Mouse (Mus musculus): ENCODE measurements around the gene Aldh16a1.
"Not testable (repeated sequence)": the region's sequence is repeated elsewhere in the genome, so short reads cannot be mapped to it uniquely, and the experiment has no call there.

Aldh16a1 gene

DNA sequence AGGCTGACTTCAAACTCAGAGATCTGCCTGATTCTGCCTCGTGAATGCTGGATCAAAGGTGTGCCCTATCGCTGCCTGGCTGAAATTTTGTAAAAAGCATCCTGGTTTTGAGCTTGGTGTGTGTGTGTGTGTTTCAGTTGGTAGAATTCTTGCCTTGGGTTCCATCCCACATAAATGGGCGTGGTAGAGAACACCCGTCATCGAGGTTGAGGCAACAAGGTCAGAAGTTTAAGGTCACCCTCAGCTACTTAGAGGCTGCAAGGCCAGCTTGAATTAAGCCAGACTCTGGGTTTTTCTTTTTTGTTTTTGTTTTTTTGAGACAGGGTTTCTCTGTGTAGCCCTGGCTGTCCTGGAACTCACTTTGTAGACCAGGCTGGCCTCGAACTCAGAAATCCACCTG, 36.0 kb downstream of the Aldh16a1 start:
- no peak for DNase-seq (ENCODE audit: extremely low spot score, low spot score)

DNA sequence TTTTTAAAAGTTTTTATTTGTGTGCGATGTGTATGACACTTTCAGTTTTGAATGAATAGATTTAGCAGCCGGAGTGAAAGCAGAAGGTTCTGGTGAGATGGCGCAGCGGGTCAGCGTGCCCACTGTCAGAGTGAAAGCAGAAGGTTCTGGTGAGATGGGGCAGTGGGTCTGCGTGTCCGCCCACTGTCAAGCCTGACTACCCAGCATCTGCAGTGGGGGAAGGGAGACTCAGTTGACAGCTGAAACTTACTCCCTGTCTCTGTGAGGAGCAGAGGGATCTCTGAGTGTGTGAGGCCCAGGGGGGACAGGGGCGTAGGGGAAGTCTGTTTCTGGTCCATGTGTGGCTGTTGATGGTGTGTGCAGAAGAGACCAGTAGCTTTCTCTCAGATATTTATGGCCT, 36.8 kb downstream of the Aldh16a1 start:
- DNase-seq (ENCODE audit: extremely low spot score, low spot score) = no peak

DNA sequence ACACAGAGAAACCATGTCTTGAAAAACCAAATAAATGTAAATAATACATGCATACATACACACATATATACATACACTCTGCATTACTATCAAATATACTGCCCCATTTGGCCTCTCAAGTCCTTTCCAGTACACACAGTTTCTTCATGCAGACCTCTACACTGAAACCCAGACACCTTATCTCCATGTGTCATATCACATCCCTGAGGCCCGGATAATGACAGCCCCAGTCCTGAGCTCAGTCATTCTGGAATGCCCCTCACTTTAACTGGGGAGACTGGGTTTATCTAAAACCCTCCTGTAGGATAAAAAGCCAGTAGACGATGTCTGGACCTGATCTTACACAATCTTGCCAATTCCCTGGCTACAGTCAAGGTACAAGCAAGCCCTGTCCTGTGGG, 40.9 kb downstream of the Aldh16a1 start:
- no peak for DNase-seq (ENCODE audit: extremely low spot score, low spot score)

DNA sequence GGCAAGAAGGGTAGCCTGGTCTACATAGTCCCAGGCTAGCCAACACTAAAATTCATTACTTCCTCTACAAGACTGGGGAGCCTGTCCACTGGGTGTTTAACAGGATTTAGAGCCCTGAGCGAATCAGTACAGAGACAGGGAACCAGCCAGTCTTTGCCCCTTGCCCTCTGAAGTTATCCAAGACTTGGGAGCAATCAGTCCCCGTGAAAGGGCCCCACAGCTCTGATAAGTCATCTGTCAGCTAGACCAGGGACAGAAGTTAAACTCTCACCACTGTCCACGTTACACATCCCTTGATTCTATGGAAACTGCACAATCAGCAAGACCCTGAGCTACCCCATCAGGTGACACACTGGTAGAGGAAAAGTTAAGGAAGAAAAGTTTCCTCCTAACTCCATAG, 41.9 kb downstream of the Aldh16a1 start:
- DNase-seq (ENCODE audit: extremely low spot score, low spot score) = no peak

DNA sequence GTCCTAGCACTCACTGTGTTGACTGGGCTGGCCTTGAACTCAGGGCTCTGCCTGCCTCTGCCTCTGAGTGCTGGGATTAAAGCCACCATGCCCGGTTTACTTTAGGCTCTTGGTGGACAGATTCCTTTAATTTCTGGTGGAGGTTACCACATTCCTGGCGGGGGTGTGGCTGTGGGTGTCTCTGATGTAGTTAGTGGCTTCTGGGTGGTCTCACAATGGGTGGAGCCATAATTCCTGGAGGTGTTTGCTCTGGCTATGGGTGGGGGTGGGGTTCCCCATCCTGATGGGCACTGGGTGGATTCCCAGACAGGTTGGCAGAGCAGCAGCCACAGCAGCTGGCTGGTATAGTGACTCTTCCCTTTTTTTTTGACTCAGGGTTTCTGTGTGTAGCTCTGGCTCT, 42.4 kb downstream of the Aldh16a1 start:
- no peak for DNase-seq (ENCODE audit: extremely low spot score, low spot score)

DNA sequence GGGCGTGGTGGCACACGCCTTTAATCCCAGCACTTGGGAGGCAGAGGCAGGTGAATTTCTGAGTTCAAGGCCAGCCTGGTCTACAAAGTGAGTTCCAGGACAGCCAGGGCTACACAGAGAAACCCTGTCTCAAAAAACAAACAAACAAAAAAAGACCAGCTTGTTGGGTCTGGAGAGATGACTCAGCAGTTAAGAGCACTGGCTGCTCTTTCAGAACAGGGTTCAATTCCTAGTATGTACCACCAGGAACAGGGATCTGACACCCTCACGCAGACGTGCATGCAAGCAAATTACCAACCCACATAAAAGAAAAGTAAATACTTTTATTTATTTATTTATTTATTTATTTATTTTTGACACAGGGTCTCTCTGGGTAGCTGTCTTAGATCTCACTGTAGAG, 44.3 kb downstream of the Aldh16a1 start:
- not testable (repeated sequence) for DNase-seq (ENCODE audit: extremely low spot score, low spot score)

DNA sequence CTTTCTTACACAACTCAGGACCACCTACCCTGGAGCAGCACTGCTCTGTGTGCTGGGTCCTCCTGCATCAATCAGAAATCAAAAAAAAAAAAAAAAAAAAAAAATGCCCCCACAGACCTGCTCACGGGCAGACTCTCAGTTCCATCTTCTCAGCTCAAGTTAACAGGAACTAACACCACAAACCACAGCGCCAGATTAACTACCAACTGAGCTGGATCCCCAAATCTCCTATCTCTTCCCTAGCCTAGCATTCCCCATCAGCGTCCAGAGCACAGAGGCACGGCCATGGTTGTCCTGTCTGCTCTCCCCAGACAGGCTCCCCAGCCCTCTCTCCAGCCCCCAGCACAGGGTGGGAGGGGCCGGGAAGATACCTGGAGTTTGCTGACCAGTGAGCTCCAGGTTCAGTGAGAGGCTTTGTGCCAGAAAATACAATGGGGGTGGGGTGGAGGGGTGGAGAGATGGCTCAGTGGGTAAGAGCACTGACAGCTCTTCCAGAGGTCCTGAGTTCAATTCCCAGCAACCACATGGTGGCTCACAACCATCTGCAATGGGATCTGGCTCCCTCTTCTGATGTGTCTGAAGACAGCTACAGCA, 47.2 kb downstream of the Aldh16a1 start:
- no peak for DNase-seq (ENCODE audit: extremely low spot score, low spot score)

DNA sequence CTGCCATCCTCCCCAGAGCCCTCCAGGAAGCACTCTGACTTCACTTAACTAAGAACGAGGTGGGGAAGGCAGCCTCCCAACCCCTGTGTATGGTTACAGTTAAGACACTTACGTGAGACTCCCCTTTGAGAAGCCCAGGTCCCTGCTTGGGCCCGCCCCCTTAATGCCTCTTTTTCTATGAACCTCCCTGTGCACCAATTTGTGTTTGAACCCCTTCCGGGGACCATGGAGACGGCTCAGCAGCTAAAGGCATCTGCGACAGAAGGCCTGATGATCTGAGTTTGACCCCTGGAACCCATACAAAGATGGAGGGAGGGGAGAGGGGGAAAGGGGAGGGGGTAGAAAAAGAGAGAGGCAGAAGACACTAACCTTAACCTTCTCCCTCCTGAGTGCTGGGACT, 47.9 kb downstream of the Aldh16a1 start:
- DNase-seq (ENCODE audit: extremely low spot score, low spot score) = peak; percentile 44

DNA sequence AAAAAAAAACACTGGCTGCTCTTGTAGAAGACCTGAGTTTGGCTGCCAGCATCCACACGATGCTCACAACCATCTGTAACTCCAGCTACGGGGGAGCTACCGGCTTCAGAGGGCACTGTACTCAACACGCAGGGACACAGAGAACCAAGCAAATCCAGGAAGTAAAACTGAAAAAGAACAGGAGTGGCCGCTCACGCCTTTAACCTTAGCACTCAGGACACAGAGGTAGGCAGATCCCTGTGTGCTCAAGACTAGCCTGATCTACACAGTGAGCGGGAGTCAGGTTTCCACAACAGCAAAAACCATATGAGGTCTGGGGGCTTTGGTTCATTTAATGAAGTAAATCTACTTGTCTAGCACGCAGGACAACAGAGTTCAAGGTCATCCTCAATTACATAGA, 48.9 kb downstream of the Aldh16a1 start:
- DNase-seq (ENCODE audit: extremely low spot score, low spot score) = no peak

DNA sequence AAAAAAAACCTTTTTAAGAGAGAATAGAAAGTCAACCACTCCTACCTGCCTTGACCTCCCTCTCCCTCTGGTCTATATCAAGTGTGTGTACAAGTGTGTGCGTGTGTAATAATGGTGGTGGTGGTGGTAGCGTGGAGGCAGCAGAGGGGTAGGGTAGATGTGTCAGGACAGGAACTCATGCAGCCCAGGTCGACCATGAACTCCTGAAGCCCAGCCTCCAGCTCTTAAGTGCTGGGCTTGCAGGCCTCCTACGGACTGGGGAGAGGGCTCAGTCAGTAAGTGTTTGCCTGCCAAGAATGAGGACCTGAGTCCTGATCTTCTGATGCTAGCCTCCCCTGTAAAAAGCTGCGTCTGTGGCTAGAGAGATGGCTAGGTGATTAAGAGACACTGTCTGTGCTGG, 49.4 kb downstream of the Aldh16a1 start:
- DNase-seq (ENCODE audit: extremely low spot score, low spot score) = no peak

DNA sequence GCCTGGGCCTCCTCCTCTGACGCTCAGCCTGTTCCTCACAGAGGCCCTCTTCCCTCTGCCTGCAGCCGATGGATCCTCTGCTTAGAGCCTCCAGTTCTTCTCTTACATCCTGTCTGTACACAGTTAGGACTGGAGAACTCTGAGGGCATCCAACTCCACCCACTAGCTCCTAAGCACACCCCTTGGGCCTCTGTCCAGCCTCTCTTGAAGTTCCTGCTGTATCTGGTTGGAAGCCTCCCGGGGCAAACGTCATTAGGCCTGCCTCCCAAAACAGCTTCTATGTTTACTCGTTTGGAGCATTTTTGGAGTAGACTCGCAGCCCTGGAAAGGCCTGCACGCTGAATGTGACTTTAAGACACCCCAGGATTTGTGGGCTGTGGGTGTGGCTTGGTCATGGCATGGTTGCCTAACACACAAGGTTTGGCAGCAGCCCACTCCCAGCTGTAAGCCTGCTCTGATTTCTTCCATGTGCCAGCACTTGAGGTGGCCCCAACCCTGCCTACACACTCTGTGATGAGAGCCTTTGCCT, 50.7 kb downstream of the Aldh16a1 start, which contains the start of gene Fcgrt:
Gene Fcgrt (minus strand): TSS at position 200 of the 529 bp plus-strand sequence.
- DNase-seq (ENCODE audit: extremely low spot score, low spot score) = no peak

DNA sequence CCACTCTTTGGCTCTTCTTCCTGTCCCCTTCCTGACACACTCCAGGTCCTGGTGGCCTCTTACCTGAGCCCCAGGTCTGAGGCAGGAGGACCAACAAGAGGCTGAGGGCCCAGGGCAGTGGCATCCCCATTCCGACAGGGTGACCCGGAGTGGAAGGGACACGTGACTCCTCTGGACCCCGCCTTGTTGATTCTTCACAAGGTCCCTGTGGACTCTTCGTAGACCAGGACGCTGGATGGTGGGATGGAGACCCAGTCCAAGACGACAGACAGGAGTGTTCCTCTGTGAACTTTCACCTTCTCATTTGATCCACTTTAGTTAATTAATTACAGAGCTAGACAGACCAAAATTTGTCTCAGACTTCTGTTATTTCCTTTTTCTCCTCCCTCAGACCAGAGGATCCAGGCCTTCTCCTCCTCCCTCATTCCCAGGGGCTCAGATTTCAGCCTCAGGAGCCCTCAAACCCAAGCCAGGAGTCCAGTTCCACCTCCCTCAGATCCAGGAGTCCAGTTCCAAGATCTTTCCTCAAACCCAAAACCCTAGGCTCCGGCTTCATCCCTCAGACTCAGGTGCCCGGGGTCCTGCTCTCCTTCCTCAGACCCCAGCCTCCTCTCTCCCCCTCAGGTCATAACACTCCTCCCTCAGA, 51.3 kb downstream of the Aldh16a1 start:
- no peak for DNase-seq (ENCODE audit: extremely low spot score, low spot score)

DNA sequence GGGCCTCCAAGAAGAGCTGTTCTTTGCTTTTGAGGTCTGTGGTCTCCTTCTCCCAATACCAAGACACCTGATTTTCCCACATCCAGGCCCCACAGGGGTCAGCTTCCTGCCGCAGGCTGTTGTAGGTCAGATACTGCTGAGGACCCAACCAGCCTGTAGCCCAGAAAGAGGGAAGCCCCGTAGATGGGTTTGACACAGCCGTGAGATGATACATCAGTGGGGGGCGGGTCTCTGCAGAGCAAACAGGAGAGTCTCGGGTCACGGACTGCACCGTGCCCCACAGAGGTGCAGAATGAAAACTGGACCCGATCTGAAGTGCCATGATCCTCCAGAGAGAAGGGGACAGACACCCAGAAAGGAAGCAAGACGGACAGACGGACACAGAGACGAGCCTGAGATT, 51.9 kb downstream of the Aldh16a1 start:
- DNase-seq (ENCODE audit: extremely low spot score, low spot score) = no peak

DNA sequence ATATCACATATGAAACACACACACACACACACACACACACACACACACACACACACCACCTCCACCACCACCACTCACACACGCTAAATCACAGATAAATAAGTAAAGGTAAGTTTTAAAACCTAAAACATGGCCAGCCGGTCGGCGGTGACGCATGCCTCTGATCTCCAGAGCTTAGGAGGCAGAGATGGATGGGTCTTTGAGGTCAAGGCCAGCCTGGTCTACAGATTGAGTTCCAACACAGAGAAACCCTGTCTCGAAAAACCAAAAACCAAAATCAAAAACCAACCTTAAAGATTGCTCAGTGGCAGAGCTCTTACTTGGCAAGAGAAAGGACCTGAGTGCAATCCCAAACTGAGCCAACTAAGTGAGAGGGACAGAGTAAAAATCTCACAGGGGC, 54.3 kb downstream of the Aldh16a1 start:
- no peak for DNase-seq (ENCODE audit: extremely low spot score, low spot score)

DNA sequence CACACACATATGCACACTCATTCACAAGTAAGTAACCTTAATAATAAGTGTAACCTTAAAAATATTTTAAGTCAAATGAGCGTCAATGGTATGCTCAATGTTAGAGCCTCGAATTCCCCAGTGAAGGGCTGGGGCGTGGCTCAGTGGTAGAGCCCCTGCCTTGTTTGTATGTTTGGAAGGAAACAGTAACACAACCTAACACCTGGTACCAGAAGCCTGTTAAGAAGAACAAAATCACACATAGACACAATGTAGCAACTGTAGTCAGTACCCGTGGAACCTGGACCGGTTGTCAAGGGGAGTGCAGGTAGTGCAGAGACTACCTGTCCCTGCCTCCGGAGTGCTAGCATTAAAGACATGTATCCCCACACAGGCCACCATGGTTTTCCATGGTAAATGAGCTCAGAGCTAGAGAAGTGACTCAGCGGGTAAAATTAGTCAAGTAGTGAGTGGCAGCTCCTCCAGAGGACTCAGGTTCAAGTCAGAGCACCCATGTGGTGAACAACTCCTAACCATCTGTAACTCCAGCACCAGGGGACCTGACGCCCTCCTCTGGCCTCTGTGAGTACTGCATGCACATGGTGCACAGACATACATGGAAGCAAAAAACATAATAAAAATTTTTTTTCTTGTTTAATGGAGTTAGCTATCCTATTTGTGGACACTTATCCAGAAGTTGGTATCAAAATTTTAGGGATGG, 55.7 kb downstream of the Aldh16a1 start:
- no peak for DNase-seq (ENCODE audit: extremely low spot score, low spot score)

DNA sequence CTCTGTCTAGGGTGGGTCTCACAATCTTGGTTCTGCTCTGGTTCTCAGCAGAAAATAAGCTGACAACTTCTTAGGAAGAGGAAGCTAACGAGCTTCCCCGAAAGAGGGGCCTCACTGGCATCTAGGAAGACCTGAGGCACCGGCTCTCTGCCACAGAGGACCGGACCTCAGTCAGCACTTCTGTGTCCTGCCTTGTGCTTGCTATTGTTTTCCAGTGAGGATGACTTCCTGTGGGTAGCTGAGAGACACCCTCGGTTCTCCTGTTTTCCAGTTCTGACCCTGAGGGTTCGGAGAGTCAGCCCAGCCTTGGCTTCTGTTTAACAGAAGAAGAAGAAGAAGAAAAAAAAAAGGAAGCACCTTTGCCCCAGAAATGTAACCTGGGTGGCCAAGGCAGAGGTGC, 56.9 kb downstream of the Aldh16a1 start:
- DNase-seq (ENCODE audit: extremely low spot score, low spot score) = no peak

DNA sequence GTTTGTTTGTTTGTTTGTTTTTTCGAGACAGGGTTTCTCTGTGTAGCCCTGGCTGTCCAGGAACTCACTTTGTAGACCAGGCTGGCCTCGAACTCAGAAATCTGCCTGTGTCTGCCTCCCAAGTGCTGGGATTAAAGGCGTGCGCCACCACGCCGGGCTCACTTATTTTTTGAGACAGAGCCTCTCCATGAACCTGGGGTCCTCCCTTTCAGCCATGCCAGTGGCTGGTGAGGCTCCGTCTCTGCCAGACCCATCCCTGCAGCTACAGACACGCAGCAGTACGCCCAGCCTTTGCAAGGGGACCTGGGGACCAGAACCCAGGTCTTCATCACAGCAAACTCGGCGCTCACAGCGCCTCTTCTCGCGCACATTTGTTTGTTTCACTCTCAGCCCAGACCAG, 58.4 kb downstream of the Aldh16a1 start:
- DNase-seq (ENCODE audit: extremely low spot score, low spot score) = not testable (repeated sequence)

DNA sequence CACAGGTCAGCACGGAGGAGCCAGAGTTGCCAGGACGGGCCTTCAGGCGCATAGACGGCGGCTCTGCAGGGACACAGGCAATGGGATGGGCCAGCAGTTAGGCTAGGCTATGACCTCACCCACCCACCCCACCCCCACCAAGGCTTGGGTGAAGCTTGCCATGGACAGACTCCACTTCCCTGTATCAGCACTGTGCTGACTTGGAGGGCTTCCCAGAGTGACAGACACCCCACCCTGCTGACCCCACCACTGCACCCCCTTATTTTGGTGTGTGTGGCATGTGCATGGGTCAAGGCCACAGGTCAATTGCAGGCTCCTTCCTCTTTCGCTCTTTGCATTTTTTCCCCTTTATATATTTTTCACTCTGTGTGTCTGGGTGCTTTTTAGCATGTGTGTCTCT, 59.0 kb downstream of the Aldh16a1 start:
- no peak for DNase-seq (ENCODE audit: extremely low spot score, low spot score)

DNA sequence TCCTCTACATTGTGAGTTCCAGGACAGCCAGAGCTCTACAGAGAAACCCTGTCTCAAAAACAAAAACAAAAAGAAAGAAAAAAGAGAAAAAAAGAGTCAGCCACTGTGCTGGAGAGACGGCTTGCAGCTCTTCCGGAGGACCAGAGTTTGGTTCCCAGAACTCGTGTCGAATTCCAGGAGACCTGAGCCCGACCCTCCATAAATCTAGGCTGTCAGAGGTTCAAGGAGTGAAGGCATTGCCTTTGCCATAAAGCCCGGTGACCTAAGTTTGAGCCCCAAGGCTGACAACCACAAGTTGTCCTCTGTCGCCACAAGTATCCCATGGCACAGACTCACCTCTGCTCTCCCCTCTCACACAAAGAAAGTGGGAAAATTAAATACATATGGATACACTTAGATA, 60.3 kb downstream of the Aldh16a1 start:
- no peak for DNase-seq (ENCODE audit: extremely low spot score, low spot score)

DNA sequence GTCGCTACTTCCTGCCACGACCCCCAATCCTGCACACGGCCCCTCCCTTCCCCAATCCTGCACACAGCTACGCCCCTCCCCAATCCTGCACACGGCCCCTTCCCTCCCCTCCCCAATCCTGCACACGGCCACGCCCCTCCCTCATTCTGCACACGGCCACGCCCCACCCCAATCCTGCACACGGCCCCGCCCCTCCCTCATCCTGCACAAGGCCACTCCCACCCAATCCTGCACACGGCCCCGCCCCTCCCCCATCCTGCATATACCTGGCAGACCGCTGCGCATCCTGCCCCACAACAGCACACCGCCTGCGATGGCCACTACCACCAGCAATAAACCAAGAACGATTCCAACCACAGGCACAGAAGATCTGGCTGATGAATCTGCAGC, 60.9 kb downstream of the Aldh16a1 start:
- no peak for DNase-seq (ENCODE audit: extremely low spot score, low spot score)

DNA sequence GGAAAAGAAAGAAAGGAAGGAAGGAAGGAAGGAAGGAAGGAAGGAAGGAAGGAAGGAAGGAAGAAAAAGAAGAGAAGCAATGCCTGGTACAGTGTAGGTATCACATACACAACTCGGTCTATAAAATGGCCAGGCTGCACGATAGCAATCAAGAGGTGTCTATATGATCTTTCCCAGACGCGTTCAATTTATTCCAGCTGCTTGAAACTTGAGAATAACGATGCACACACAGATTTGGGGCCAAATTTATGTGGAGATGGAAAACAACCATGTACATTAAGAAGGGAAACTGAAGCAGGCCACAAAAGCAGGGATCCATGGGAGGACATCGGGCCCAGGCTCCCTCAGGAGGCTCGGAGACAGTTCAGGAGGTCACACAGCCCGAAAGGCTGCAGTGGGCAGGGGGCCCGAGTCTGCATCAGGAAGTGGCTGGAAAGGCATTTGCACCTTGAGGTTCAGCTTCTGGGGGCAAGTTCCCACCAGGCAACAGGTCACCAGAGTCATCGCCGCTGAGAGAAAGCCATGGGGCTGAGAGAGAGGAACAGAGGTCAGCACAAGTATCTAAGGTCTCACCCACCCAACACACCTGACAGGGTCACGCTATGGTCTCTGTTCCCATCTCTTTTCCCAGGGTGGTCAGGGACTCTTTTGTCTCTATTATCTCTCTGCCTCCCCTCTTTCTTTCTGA, 61.4 kb downstream of the Aldh16a1 start:
- no peak for DNase-seq (ENCODE audit: extremely low spot score, low spot score)

DNA sequence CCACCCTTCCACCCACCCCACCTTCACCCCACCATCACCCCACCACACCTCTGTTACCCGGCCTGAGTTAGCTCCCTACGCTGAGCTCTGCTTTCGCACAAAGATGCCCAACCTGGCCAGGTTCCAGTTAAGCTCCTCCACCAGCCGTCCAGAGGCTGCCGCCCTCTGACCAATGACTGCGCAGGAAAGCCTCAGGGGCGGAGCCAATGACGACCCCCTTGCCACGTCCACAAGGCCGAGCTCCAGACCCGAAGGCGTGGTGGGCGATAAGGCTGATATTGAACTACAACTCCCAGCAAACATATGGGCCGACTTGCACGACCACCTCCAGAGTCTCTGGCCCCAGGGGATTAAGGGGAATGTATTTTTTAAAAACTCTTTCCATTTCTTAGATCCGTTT, 62.3 kb downstream of the Aldh16a1 start, which contains the start of gene Rcn3:
Gene Rcn3 (minus strand): TSS at position 174 of the 400 bp plus-strand sequence.
- DNase-seq (ENCODE audit: extremely low spot score, low spot score) = peak; percentile 90

Measured in neural tube, embryonic 10.5 days (tissue).